Mouse (Mus musculus) embryonic fibroblast, embryonic 13.5 days (primary cell): ENCODE data around the gene Epha3.

Experiments
- CTCF ChIP-seq: IDR thresholded peaks from 2 replicates; pipeline ENCODE4 v1.5.1; 2011; ENCODE audit warnings: mild to moderate bottlenecking, control low read depth, low read length, moderate library complexity, borderline replicate concordance; ENCODE audit not compliant: insufficient read depth
- POLR2A ChIP-seq: IDR thresholded peaks from 2 replicates; pipeline ENCODE4 v1.6.1; 2011; ENCODE audit warnings: low read depth, mild to moderate bottlenecking, control low read depth, low read length, moderate library complexity

DNA sequence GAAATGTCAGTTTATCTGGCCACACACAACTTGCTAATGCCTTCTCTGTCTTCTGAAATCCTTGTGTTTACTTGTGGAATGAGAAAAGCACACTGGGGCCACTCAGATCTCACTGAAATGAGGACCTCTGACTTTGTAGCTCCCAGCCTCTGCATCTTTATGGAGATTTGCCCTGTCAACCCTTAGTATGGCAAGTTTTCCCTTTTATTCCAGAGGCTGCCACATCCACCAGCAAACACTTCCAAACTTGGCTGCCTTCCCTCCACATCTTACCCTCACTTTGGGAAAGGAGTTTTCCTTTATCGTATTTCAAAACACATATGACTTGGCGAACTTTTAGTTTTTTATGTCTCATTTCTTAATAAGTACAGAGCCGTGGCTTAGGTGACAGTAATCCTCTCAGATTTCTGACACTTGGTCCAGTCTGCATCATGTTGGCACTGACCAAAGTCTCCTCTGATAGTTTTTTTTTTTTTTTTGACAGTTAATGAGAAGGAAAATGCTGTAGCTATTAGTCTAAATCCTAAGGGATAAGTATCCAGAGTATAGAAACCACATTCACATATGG is 198.0 kb downstream of the Epha3 start:
- no peak for TF ChIP-seq POLR2A
- TF ChIP-seq CTCF = no peak
